28 mouse cellular contexts compared by ENCODE assay signal in genomic region chr8:91177708-91178107, GRCm38 (mm10). TPM values are rescaled to one million over a fixed set of nuclear protein-coding genes. Genes with fewer than 3 reads are reported as not detected.
DNase-seq lines count a peak whose midpoint lies in the region; ATAC-seq and TF ChIP-seq lines count a peak whose summit lies in the region.
"Had no signal": no experiment of that assay in that cellular context is flagged by ENCODE, and none has a peak within 500 bp of the region (broad histone marks: within the 10 kb centered on the region; RNA-seq: fewer than 3 reads in every experiment).

No protein-coding gene starts in this region.

- no peak for ATAC-seq in lung, postnatal 0 days
- peak; percentile 54 for ATAC-seq in megakaryocyte progenitor cell, adult 5-6 weeks (replicated peaks; ENCODE audit: poor library complexity)
- no peak for ATAC-seq in hindbrain, postnatal 0 days
- ATAC-seq: forebrain, embryonic 16.5 days; hindbrain, embryonic 16.5 days; intestine, embryonic 15.5 days; Patski had no signal

- no peak overlapping the region for H3K9ac ChIP-seq in lung, postnatal 0 days (replicated peaks; ENCODE audit: low read depth)
- no peak overlapping the region for H3K9ac ChIP-seq in hindbrain, postnatal 0 days (replicated peaks; ENCODE audit: low read length)
- H3K9ac ChIP-seq: heart, embryonic 15.5 days; intestine, embryonic 15.5 days; kidney, embryonic 15.5 days; limb, embryonic 13.5 days; liver, embryonic 13.5 days had no signal

- TF ChIP-seq CTCF in layer of hippocampus, adult 2 months (conservative IDR thresholded peaks at IDR 0.05): peak; percentile 57
- 0 out of 2 replicates have a peak, but pooled peaks have one; percentile 21 for TF ChIP-seq CTCF in lung, postnatal 0 days (IDR thresholded peaks at IDR 0.05)
- TF ChIP-seq CTCF in hindbrain, postnatal 0 days (IDR thresholded peaks at IDR 0.05; ENCODE audit: low read depth): no peak

- H3K36me3 ChIP-seq in lung, postnatal 0 days (ENCODE audit: insufficient read depth, low read length): no peaks in the 10 kb centered on the region
- H3K36me3 ChIP-seq in hindbrain, postnatal 0 days (ENCODE audit: insufficient read depth, low read length): no peaks in the 10 kb centered on the region
- H3K36me3 ChIP-seq: G1E; heart, embryonic 10.5 days; heart, embryonic 15.5 days; intestine, embryonic 15.5 days; kidney, embryonic 15.5 days; limb, embryonic 13.5 days; liver, embryonic 13.5 days had no signal

- no peaks in the 10 kb centered on the region for H3K9me3 ChIP-seq in lung, postnatal 0 days (ENCODE audit: low read length)
- H3K9me3 ChIP-seq in hindbrain, postnatal 0 days (ENCODE audit: low read length): no peaks in the 10 kb centered on the region
- H3K9me3 ChIP-seq: G1E; heart, embryonic 10.5 days; heart, embryonic 15.5 days; intestine, embryonic 15.5 days; kidney, embryonic 15.5 days; limb, embryonic 13.5 days; liver, embryonic 13.5 days had no signal

- DNase-seq in layer of hippocampus, adult 2 months (ENCODE audit: low spot score in 2 of 2): no peak
- no peak for DNase-seq in layer of hippocampus, postnatal 14 days (ENCODE audit: low spot score in 2 of 2)
- no peak for DNase-seq in lung, postnatal 0 days (ENCODE audit: low spot score)
- no peak for DNase-seq in lung, postnatal 10 days
- no peak for DNase-seq in left cerebral cortex, adult 11 months (ENCODE audit: low spot score)
- no peak for DNase-seq in hindbrain, postnatal 0 days (ENCODE audit: low spot score)
- DNase-seq: adrenal gland, postnatal 10 days; B cell, adult 2 months; cerebellum, adult 2 months; cerebellum, postnatal 14 days; kidney, postnatal 4 days; liver, embryonic 13.5 days; midbrain, embryonic 14.5 days; spleen, adult 18-20 months; thymus, adult 18-20 months; thymus, postnatal 25 days had no signal

- TF ChIP-seq EP300 in lung, postnatal 0 days (IDR thresholded peaks at IDR 0.05): no peak

- H3K4me3 ChIP-seq in layer of hippocampus, adult 2 months: no peak overlapping the region
- H3K4me3 ChIP-seq in lung, postnatal 0 days (ENCODE audit: low read depth, low read length): no peak overlapping the region
- H3K4me3 ChIP-seq in hindbrain, postnatal 0 days (ENCODE audit: low read length): no peak overlapping the region
- H3K4me3 ChIP-seq: erythroblast, embryonic 14.5 days; heart, embryonic 10.5 days; heart, embryonic 15.5 days; intestine, embryonic 15.5 days; kidney, embryonic 15.5 days; limb, embryonic 13.5 days; liver, embryonic 13.5 days had no signal

- no peak overlapping the region for H3K27ac ChIP-seq in layer of hippocampus, adult 2 months
- H3K27ac ChIP-seq in lung, postnatal 0 days (ENCODE audit: low read length): no peak overlapping the region
- H3K27ac ChIP-seq in hindbrain, postnatal 0 days: no peak overlapping the region
- H3K27ac ChIP-seq: heart, embryonic 10.5 days; heart, embryonic 15.5 days; intestine, embryonic 15.5 days; kidney, embryonic 15.5 days; limb, embryonic 13.5 days; liver, embryonic 13.5 days; macrophage had no signal

- no peaks in the 10 kb centered on the region for H3K27me3 ChIP-seq in lung, postnatal 0 days (replicated peaks; ENCODE audit: insufficient read depth, low read length)
- H3K27me3 ChIP-seq in hindbrain, postnatal 0 days (ENCODE audit: insufficient read depth, low read length): no peaks in the 10 kb centered on the region
- H3K27me3 ChIP-seq: heart, embryonic 15.5 days; intestine, embryonic 15.5 days; kidney, embryonic 15.5 days; liver, embryonic 13.5 days had no signal

- no peaks in the 10 kb centered on the region for H3K4me1 ChIP-seq in lung, postnatal 0 days (ENCODE audit: insufficient read depth, low read depth, low read length)
- H3K4me1 ChIP-seq in hindbrain, postnatal 0 days (ENCODE audit: insufficient read depth, low read length): no peaks in the 10 kb centered on the region
- H3K4me1 ChIP-seq: heart, embryonic 15.5 days; intestine, embryonic 15.5 days; kidney, embryonic 15.5 days; limb, embryonic 13.5 days; liver, embryonic 13.5 days had no signal

- H3K4me2 ChIP-seq in lung, postnatal 0 days (replicated peaks; ENCODE audit: low read depth, low read length): no peak overlapping the region
- no peak overlapping the region for H3K4me2 ChIP-seq in hindbrain, postnatal 0 days (ENCODE audit: low read depth, low read length)
- H3K4me2 ChIP-seq: heart, embryonic 15.5 days; intestine, embryonic 15.5 days; kidney, embryonic 15.5 days; limb, embryonic 13.5 days; liver, embryonic 13.5 days had no signal

- 0% methylated on average over 1 of the region's 1 CpGs for WGBS in lung, postnatal 0 days
- WGBS in hindbrain, postnatal 0 days: 50% methylated on average over 1 of the region's 1 CpGs

RNA-seq across cellular contexts. Expression of gene Aktip, which starts 22.1 kb away (rescaled TPM):
- 10 to 100 TPM; 93.4 to 93.9 TPM for total RNA-seq in layer of hippocampus, adult 2 months (2021)
- 10 to 100 TPM; 62.6 to 65.3 TPM for total RNA-seq in layer of hippocampus, postnatal 14 days (2021)
- 65.1 and 65.6 TPM in 2 replicates for polyA plus RNA-seq in lung, postnatal 0 days (2015; fragmentation: Nextera tagmentation; extraction: Ambion mirVana)
- total RNA-seq in megakaryocyte progenitor cell, adult 5-6 weeks (2015): 7.9 and 9.6 TPM in 2 replicates
- total RNA-seq in megakaryocyte progenitor cell, adult 5-6 weeks (2017): 5.5 and 9.0 TPM in 2 replicates
- total RNA-seq in hindbrain, postnatal 0 days (2014; rRNA removed): 186 and 211 TPM in 2 replicates
- 131 and 134 TPM in 2 replicates for polyA plus RNA-seq in hindbrain, postnatal 0 days (2015; fragmentation: Nextera tagmentation; extraction: Ambion mirVana)
- polyA plus RNA-seq: erythroblast, embryonic 14.5 days had no signal

Comparison
In these comparisons a context has a peak if more than half of its experiments do, and no peak if none do; other contexts are left out.
1. RNA of gene Aktip, which starts 22.1 kb away (total RNA-seq): 186 to 211 TPM in hindbrain, postnatal 0 days, 93.4 to 93.9 TPM in layer of hippocampus, adult 2 months and 62.6 to 65.3 TPM in layer of hippocampus, postnatal 14 days; 5.5 to 9.6 TPM in megakaryocyte progenitor cell, adult 5-6 weeks; every median in the first group is over 4 times any median in the second.